Mouse (Mus musculus): ENCODE data around the gene Ano1.

The Ano1 gene

DNA sequence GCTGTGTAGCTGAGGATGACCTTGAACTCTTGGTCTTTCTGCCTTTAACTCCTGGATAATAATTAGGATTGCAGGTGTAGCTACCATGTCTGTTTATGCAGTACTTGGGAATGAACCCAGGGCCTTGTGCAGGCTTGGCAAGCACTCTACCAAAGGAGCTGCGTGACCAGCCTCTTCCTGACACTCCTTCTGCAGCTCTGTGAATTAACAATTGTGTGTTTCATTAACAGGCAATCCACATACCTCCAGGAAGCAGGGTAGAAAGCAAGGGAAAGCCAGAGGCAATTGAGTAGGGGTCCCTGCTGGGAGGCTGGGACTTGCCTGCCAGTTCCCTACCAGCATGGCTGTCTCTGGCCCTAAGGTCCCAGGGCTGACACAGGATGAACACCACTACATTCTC is 111.0 kb downstream of the Ano1 start:
- no peak for DNase-seq (ENCODE audit: low spot score in 2 of 2)

DNA sequence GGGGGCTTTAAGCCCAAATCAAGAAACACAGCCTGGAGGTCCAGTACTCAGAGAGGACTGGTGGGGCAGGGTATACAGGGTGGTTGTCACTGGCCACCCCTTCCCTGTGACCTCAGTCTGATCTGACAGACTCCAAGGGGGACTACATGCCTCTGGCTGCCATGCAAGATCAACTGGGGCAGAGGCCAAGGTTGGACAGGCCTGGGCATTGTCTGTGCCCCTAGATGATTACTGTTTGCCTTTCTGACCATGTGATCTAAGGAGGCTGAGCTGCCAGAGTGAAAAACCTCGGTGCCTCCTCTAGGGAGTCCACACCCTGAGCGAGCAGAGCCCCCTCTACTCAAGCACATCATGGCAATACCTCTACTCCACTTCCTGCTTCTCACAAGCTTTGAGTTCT is 115.8 kb downstream of the Ano1 start:
- DNase-seq (ENCODE audit: low spot score in 2 of 2): no peak

DNA sequence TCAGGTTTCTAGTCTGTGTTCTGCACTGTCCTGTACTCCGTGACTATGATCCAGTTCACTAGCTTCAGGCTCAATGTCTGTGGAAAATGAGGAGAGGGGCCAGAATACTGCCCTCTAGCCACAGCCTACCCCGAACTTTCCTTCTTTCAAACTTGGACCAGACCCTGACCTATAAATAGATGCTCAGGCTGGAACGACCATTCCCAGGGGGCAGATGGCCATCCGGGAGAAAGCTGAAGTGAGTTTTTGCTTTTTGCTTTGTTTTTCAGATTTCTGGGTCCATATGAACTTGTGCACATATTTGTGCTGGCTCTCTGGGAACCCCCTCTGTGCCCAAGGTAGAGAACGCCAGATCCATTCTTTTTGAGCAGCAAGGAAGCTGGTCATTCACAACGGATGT is 116.9 kb downstream of the Ano1 start:
- DNase-seq (ENCODE audit: low spot score in 2 of 2): no peak

DNA sequence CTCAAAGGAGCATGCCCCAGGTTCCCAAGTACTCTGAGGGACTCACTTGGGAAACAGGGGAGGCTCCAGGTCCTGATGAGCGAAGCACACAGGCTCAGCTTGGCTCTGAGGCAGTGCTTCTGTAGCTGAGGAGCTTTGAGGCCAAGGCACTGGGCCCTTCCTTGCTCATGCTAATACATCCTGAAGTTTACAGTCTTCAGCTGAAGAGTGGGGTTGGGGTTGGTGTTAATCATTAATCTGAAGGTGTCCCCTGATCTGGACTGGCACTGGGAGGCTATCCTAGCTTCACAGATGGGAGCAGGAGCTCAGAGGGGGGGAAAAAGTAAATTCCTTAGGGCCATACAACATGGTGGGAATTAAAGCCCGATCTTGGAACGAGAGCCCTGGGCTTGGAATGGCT is 117.3 kb downstream of the Ano1 start:
- no peak for DNase-seq (ENCODE audit: low spot score in 2 of 2)

DNA sequence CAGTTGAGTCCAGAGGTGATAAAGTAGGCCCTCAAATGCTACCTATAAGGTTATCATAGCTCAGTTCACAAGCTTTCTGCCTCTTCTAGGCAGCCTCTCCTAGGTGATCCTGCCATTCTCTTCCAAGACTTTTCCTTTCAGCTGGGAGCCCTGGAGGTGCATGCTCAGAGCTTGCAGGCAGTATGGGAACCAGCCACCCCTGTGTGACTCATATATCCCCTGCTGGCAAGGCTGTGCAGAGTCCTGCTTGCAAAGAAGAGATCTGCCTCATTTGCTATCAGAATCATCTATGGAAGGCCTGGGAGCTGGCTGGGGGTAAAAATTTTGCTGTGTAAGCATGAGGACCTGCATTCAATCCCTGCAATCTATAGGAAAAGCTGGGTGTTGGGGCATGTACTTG is 119.5 kb downstream of the Ano1 start:
- no peak for DNase-seq (ENCODE audit: low spot score in 2 of 2)

DNA sequence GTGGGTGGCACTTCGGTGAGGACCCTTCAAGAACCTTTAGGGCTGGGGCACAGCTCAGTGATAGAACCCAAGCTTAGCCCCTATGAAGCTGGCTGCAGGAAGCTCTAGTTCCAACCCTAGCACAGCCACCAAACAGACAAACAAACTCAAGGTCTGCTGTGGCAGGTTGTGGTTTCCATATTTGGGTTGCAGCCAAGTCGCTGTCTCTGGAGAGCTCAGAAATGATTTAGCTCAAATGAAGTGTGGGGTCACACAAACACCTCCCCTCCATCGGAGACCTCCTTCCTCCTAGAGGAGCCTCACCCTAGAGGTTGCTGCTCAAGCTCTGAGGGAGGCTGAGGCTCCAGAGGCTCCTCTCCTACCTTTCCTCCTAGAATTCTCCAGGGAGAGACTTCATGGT is 121.2 kb downstream of the Ano1 start:
- no peak for DNase-seq (ENCODE audit: low spot score in 2 of 2)

DNA sequence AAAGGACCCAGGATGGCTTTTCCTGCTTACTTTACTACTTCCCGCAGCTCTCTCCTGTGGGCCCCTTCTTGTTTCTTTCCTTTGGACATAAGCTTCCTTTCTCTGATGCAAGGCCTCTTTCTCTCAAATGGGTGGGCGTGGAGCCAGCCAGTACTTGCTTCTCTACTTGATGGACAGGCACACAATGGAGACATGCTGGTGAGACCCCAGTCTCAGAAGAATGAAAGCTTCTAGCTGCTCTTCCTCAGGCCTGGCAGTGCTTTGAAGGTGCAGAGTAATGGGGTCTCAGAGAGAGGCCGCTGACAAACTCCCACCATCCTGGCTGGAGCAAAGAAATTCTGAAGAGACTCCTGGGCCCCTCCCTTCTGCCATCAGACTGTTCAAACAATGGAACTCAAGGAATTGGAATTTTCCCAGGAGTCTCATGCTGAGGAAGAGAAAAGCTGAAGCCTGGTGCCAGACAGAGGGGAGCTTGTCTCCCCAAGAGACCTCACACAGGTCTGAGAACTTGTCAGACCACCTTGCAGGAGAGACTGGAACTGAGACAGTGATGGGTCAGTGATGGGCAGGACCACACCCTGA is 123.3 kb downstream of the Ano1 start:
- DNase-seq (ENCODE audit: low spot score in 2 of 2): no peak

DNA sequence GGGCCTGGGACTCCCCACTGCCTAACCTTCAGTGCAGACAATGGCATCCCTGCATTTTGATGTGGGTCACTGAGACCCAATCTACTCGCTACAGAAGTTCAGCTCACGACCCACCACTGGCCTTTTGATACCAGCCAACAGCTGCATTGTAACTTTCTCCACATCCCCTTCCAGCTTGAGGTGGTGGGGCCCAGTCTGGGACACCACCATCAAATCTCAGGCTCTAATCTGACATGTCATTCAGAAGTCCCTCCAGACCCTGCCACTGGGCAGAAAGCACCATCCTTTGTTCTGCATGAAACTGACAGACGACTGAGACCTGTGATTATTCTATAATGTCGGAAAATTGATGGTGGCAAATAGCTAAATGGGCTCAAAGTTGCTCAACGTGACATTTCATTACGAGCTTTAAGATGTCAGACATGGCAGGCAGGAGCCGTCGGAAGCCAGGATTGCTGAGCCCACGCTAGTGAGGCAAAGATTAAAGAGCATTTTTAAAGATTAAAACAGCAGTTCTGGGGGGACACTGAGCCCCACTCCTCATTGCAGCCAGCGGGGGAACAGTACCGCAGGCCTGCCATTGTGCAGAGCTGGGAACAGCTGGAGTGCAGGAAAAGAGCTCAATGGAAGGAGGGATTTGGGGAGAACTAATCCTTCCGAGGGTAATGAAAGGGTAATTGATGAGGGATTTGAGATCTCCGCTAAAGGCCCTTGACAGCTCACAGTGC is 124.0 kb downstream of the Ano1 start:
- DNase-seq (ENCODE audit: low spot score in 2 of 2): no peak

DNA sequence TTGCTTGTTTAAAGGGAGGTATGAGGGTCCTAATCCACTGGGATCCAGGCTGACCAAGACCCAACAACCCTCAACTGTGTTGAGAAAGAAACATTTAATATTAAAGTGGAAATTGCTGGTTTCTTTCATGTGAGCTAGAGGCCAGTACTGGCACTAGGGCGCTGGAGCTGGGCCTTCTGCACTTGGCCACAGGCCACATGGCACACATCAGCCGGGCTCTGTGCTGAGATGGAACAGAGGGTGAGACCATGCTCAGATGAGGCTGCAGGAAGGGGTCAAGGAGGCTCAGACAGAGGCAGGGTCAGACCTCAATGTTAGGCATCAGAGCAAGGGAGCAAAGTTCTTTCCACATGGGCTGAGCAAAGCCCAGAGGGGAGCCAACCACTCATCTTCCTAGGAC is 125.7 kb downstream of the Ano1 start:
- DNase-seq (ENCODE audit: low spot score in 2 of 2): no peak

DNA sequence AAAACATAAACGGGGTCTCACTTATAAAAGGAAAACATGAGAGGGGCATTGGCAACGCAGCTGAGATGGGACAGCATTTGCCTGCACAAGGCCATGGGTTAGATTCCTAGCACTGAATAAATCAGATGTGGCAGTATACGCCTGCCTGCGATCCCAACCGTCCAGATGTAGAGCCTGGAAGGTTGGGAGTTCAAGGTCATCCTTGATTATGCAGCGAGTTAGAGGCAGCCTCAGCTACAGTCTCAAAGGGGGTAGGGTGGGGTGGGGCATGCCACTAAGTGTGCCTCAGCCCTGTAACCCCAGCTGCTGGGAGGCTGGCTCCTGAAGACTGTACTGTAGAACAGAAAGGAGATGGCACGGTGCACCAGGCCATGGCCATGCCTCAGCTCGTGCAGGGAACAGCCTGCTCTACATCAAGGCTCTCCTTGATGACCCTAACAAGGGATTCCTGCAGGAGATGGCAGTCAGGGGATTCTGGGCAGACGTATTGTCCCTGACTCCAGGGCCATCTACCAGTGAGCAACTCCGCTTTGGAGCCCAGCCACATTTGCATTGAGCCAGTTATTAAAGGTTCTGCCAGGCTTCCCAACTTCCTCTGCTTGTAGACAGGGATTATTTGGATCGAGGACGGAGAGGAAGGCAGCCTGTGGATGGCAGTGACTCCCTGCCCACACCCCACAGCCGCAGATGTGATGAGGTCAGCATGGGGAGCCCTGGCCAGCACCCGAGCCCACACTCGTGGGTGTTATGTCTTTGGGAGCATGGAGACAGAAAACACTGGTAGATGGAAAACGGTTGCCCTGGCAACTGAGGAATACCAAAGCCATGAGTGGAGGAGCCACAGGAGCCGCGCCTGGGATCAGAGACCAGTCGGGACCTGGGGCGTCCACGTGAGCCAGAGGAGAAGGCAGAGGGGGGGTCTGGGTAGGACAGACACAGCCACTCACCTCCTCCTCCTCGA is 130.8 kb downstream of the Ano1 start:
- DNase-seq (ENCODE audit: low spot score in 2 of 2): no peak

DNA sequence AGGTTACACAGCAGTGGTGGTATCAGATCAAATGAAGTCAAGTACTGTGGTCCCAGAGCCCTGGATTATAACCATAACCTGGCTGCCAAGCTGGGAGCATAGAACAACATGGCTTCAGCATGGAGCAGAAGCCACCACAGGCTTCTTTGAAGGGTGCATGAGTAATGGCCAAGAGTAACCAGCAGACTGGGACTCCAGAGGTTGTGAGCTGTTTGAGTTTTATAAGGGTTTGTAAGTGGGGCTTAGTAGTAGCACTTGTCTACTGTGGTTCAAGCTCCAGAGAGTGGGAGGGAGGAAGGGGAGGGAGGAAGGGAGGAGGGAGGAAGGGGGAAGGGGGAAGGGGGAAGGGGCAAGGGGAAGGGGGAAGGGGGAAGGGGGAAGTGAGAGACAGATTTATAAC is 131.5 kb downstream of the Ano1 start:
- no peak for DNase-seq (ENCODE audit: low spot score in 2 of 2)

DNA sequence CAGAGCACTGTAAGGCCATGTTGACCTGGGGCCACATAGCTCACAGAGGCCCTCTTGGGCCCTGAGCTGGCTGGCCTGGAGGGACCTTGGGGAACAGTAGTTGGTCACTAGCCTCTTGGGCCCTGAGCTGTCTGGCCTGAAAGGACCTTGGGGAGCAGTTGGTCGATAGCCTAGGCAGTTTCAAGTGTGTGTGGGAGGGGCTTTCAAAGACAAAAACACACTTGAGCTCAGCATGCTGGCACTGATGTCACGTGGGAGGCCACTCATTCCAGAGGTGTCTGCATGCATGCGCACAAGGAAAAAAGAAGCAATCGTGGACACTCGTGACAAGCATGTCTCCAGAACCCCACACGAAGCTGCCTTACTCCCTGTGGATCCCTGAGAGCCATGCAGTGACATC is 136.4 kb downstream of the Ano1 start:
- DNase-seq (ENCODE audit: low spot score in 2 of 2): no peak

DNA sequence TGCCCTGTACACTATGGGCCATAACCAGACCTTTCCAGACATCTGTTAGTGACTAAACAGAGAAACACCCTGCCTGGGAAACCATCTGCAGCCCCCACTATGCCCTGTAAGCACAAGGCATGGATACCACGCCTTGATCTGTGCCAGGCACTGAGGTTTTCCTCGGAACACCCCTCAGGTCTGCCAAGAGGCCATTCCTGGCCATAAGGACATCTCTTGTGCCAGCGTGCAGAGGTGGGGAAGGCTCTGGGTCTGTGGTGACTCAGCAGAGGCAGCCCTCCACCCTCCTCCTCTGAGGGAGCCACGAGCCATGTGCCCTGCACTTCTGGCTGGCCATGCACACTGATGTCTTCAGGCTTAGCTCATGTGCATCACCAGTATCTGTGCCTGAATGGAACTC is 138.9 kb downstream of the Ano1 start:
- no peak for DNase-seq (ENCODE audit: low spot score in 2 of 2)

DNA sequence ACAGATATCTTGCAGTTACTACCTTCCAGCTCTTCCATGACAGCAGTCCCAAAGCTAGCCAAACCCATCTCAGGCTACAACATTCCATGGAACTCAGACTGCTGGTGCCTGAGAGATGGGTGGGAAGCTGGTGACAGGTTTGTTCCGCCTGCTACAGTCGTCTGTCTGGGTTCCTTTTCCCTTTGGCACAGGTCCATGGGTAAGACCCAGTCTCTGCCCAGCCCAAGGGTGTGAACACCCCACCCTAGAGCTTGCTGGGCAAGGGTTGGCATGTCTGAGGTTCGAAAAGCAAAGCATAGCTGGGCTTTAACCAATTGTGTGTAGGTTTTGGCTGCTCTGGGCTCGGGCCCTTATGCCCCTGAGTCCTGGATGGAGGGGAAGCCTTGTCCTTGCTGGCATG is 139.4 kb downstream of the Ano1 start:
- DNase-seq (ENCODE audit: low spot score in 2 of 2): no peak

DNA sequence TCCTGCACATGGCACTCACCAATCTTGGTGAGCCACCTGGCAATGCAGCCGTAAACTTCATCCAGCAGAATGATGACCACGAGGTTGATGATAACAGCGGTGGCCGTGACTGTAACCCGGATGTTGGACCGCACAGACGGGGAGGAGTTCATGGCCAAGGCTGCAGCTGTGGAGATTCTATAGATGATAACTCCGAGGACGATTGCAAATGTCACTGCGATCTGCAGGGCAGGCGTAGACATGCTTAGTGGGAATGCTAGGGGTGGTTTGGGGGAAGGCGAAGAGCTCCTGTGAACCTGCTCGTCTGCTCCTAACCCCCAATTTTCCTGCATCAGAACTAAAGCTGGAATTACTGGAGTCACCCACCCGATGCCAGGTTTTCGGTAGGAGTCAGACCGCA is 140.2 kb downstream of the Ano1 start:
- no peak for DNase-seq (ENCODE audit: low spot score in 2 of 2)

DNA sequence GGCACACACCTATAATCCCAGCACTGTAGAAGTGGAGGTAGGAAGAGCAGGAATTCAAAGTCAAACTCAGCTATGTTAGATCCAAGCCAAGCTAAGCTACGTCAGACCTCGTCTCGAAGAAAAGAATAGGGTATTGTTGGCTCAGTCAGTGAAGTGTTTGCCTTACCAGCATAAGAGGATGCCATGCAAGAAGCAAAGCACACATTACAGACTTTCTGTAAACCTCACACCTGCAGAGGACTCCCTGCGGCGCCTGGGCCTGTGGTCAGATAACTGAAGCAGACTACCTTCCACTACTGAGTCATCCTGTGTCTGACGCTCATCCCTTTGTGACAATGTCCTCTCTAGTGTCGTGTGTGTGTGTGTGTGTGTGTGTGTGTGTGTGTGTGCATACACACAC is 142.2 kb downstream of the Ano1 start:
- no peak for DNase-seq (ENCODE audit: low spot score in 2 of 2)

DNA sequence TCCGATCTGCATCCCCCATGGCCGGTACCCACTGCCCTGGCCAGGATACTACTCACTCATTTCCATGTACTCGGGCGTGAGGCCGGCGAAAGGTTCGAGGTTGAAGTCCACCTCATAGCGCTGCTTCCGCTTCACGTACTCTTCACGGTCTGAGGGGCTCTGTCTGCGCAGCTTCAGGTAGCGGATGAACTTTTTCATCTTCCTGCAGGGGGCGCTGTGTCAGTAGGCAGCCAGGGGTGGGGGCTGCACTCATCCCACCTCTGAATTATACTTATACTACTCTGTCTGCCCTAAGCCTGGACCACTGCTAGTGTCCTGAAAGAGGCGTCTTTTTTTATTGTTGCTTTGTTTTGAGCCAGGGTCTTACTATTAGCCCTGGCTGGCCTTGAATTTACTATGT is 143.9 kb downstream of the Ano1 start:
- DNase-seq (ENCODE audit: low spot score in 2 of 2): peak in 1 of 2 experiments; percentile 26

DNA sequence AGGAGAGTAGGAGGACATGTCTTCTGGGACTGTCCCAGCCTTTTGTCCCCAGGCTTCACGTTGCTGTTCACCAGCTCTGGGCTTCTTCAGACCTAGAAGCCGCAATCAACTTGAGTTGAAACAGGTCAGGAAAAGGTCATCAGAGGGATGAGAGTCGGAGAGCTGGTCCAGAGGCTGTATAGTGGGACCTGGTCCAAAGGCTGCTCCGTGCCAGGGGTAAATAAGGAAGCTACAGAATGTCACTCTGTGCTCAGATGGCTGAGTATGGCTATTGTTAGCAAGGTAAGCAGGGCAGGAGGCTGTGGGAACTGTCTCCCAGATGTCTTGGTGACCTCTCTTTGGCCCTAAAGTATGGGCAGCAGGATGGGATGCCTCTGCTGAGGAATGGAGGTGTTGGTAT is 147.0 kb downstream of the Ano1 start:
- DNase-seq (ENCODE audit: low spot score in 2 of 2): no peak

DNA sequence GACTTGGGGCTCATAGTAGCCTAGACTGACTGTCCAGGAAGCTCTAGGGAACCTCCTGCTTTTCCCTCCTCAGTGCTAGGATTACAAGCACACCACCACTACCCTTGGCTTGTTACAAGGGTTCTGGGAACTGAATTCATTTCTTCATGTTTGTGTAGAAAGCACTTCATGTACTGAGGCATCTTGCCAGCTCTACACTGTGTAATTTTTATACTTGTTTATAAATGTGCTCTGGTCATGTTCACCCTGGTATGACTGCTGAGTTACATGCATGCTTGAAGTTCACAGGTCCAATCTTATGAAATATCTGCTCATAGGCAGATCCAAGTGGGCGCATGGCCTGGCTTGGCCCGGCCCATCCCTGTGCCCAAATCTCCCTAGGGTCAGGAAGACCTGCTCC is 147.5 kb downstream of the Ano1 start:
- no peak for DNase-seq (ENCODE audit: low spot score in 2 of 2)

DNA sequence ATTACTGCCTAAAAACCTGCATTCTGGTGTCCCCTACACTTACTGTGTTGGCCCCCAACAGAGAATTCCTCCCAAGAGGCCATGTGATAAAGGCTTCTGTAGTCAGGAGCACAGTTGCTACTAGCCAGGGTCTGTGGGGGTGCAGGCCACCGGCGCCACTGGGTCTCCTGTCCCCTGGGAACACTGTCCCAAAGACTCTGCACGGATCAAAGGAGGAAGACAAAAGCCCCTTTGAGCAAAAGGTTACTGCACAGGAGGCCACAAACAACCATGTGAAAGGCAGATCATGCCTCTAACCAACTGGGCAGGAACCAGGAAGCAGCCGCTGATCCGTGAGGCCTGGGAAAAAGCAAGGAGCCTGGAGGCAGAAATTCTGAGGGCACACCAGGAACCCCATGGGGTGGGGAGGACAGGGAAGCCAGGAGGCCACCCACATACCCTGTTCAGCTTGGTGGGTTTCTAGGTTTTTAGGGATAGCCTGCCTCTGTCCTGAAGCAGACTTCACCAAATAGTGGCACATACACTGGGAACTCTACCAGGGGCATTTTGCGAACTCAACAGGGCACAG is 151.4 kb downstream of the Ano1 start:
- no peak for DNase-seq (ENCODE audit: low spot score in 2 of 2)

DNA sequence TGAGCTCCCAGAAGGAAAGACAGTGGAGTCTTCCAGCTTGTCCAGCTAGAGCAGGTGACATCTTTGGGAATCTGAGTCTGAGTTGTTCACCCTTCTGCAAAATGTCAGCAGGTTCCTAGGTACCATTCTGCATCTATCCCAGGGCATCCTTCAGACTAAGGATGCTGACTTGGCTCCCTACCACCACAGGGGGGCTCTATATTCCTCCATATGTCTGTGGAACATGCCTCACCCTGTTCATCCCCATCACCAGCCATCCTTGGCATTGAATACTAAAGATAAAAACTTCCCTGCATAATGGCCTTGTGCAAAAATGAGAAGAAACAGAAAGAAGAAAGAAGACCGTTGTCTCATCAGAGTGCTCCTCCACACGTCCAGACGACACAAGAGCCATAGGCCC is 162.3 kb downstream of the Ano1 start:
- DNase-seq (ENCODE audit: low spot score in 2 of 2): no peak

DNA sequence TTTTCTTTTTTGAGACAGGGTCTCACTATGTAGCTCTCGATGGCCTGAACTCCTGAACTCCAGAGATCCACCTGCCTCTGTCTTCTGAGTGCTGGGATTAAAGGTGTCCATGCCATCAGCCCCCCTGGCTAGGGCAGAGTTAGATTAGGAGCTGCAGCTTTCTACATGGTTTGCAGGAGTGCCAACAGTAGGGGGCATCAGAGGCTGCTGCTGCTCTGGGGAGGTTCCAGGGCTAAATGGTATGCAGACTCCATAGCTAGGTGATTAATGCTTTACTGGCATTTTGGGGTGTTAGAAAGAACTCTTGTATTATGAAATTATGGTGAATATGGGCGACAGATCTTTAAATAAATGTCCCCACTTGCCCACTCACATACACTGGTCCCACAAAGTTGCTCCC is 164.5 kb downstream of the Ano1 start:
- no peak for DNase-seq (ENCODE audit: low spot score in 2 of 2)

DNA sequence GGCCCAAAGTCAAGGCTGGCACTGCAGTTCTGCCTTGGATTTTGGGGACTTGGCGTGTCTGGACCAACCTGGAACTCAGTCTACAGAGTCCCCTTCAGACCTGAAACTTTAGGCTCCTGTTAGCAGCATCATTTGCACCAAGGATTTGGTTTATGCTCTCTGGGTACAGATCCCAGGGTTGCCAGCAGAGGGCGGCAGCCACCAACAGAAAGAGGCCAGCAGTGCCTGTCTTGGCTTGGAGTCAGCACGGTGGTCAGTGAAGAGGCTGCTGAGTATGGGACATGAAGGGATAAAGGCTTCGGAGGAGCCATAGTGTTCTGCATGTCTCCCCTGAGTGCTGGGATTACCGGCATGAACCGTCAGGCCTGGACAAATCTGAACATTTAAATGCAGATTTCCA is 166.1 kb downstream of the Ano1 start:
- peak; percentile 39 to 72 for DNase-seq (ENCODE audit: low spot score in 2 of 2)

Data from spleen, postnatal 10 days (tissue).